Comparison of ENCODE assay signal across 26 mouse cellular contexts in the genomic region with DNA sequence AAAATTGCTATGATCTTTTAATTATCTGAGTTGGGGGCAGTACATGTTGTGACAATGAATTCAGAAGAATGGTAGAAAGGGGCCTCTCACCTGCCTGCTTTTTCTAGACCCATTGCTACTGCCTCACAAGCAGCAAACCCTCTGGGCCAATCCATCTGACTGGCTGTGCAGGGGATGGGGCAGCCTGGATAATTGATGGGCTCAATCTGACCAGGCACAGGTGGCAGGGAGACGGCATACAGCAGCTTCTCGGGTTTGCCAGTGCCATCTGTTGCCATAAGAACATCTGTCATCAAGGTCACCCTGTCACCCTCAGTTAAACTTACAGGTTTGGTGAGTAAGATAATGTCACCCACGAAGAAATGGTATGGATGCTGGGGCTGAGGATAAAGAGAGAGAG.
DNase-seq lines count a peak whose midpoint lies in the region; ATAC-seq and TF ChIP-seq lines count a peak whose summit lies in the region.
"Had no signal": no experiment of that assay in that cellular context is flagged by ENCODE, and none has a peak within 500 bp of the region (broad histone marks: within the 10 kb centered on the region; RNA-seq: fewer than 3 reads in every experiment).

No protein-coding gene starts in this region.

- no peak overlapping the region for H3K4me3 ChIP-seq in forebrain, embryonic 14.5 days (ENCODE audit: low read depth, low read length)
- no peak overlapping the region for H3K4me3 ChIP-seq in forebrain, postnatal 0 days (ENCODE audit: low read depth, low read length)
- H3K4me3 ChIP-seq in forebrain, embryonic 16.5 days (replicated peaks; ENCODE audit: low read length), result no peak overlapping the region
- H3K4me3 ChIP-seq in intestine, embryonic 15.5 days (replicated peaks), result no peak overlapping the region
- H3K4me3 ChIP-seq: heart, adult 2 months; left cerebral cortex, adult 2 months; limb, embryonic 10.5 days; liver, embryonic 15.5 days; midbrain, embryonic 10.5 days had no signal

- no peak for TF ChIP-seq POLR2A in brain, embryonic 14.5 days (IDR thresholded peaks at IDR 0.05; ENCODE audit: borderline replicate concordance, extremely low read depth, insufficient read depth, insufficient read length, poor library complexity, severe bottlenecking)

- no peak overlapping the region for H3K9ac ChIP-seq in forebrain, embryonic 14.5 days (ENCODE audit: low read length)
- H3K9ac ChIP-seq in forebrain, postnatal 0 days, result no peak overlapping the region
- no peak overlapping the region for H3K9ac ChIP-seq in forebrain, embryonic 16.5 days (replicated peaks; ENCODE audit: low read depth, low read length)
- no peak overlapping the region for H3K9ac ChIP-seq in intestine, embryonic 15.5 days
- H3K9ac ChIP-seq: liver, embryonic 15.5 days had no signal

- peak; percentile 50; the same call in 1 of the 2 replicates for ATAC-seq in forebrain, embryonic 14.5 days
- no peak for ATAC-seq in forebrain, postnatal 0 days
- 0 out of 2 replicates have a peak, but pooled peaks have one; percentile 47 for ATAC-seq in forebrain, embryonic 16.5 days
- ATAC-seq in activated CD4-positive, CD25-positive, alpha-beta regulatory T cell, adult 4 months, result no peak
- no peak for ATAC-seq in intestine, embryonic 15.5 days
- ATAC-seq: Patski had no signal

- 44% methylated on average over 3 of the region's 3 CpGs for WGBS in forebrain, embryonic 14.5 days
- WGBS in forebrain, postnatal 0 days, result 48% methylated on average over 3 of the region's 3 CpGs
- WGBS in forebrain, embryonic 16.5 days, result 42% methylated on average over 3 of the region's 3 CpGs
- WGBS in intestine, embryonic 15.5 days, result 49% methylated on average over 3 of the region's 3 CpGs

- no peaks in the 10 kb centered on the region for H3K27me3 ChIP-seq in forebrain, embryonic 14.5 days (replicated peaks; ENCODE audit: control insufficient read depth, insufficient read depth, low read length)
- no peaks in the 10 kb centered on the region for H3K27me3 ChIP-seq in forebrain, postnatal 0 days (ENCODE audit: insufficient read depth, low read length)
- H3K27me3 ChIP-seq in forebrain, embryonic 16.5 days (replicated peaks; ENCODE audit: control insufficient read depth, insufficient read depth, low read length), result no peaks in the 10 kb centered on the region
- no peaks in the 10 kb centered on the region for H3K27me3 ChIP-seq in intestine, embryonic 15.5 days (replicated peaks)
- H3K27me3 ChIP-seq: CH12.LX; liver, embryonic 15.5 days; Patski had no signal

- no peak overlapping the region for H3K4me2 ChIP-seq in forebrain, embryonic 14.5 days (ENCODE audit: low read length)
- H3K4me2 ChIP-seq in forebrain, postnatal 0 days (ENCODE audit: low read depth), result no peak overlapping the region
- H3K4me2 ChIP-seq in forebrain, embryonic 16.5 days (ENCODE audit: low read length), result no peak overlapping the region
- H3K4me2 ChIP-seq in intestine, embryonic 15.5 days (replicated peaks), result no peak overlapping the region
- H3K4me2 ChIP-seq: liver, embryonic 15.5 days had no signal

- no peak for TF ChIP-seq CTCF in forebrain, postnatal 0 days (IDR thresholded peaks at IDR 0.05; ENCODE audit: low read depth)
- TF ChIP-seq CTCF in brain, embryonic 14.5 days (IDR thresholded peaks at IDR 0.05; ENCODE audit: borderline replicate concordance, extremely low read depth, insufficient read depth, insufficient read length), result no peak

- peaks cover under 1% of the 10 kb centered on the region; the same call in 1 of the 2 replicates for H3K4me1 ChIP-seq in forebrain, embryonic 14.5 days (ENCODE audit: control insufficient read depth, insufficient read depth, low read length)
- no peaks in the 10 kb centered on the region for H3K4me1 ChIP-seq in forebrain, postnatal 0 days (ENCODE audit: insufficient read depth)
- H3K4me1 ChIP-seq in forebrain, embryonic 16.5 days (replicated peaks; ENCODE audit: control insufficient read depth, insufficient read depth, low read length), result peaks cover 16% of the 10 kb centered on the region
- no peaks in the 10 kb centered on the region for H3K4me1 ChIP-seq in intestine, embryonic 15.5 days (replicated peaks)
- H3K4me1 ChIP-seq: limb, embryonic 10.5 days; liver, embryonic 15.5 days; midbrain, embryonic 10.5 days had no signal

- H3K36me3 ChIP-seq in forebrain, embryonic 14.5 days (ENCODE audit: control insufficient read depth, insufficient read depth, low read length), result no peaks in the 10 kb centered on the region
- no peaks in the 10 kb centered on the region for H3K36me3 ChIP-seq in forebrain, postnatal 0 days (ENCODE audit: insufficient read depth)
- no peaks in the 10 kb centered on the region for H3K36me3 ChIP-seq in forebrain, embryonic 16.5 days (ENCODE audit: control insufficient read depth, insufficient read depth)
- H3K36me3 ChIP-seq in intestine, embryonic 15.5 days, result no peaks in the 10 kb centered on the region
- H3K36me3 ChIP-seq: G1E; limb, embryonic 10.5 days; liver, embryonic 15.5 days; midbrain, embryonic 10.5 days had no signal

- H3K9me3 ChIP-seq in forebrain, embryonic 14.5 days (replicated peaks; ENCODE audit: control insufficient read depth, low read length), result no peaks in the 10 kb centered on the region
- no peaks in the 10 kb centered on the region for H3K9me3 ChIP-seq in forebrain, postnatal 0 days (ENCODE audit: low read length)
- H3K9me3 ChIP-seq in forebrain, embryonic 16.5 days (ENCODE audit: control insufficient read depth, low read length), result no peaks in the 10 kb centered on the region
- H3K9me3 ChIP-seq in intestine, embryonic 15.5 days, result no peaks in the 10 kb centered on the region
- H3K9me3 ChIP-seq: limb, embryonic 10.5 days; liver, embryonic 15.5 days; midbrain, embryonic 10.5 days had no signal

- H3K27ac ChIP-seq in forebrain, embryonic 14.5 days (ENCODE audit: low read depth, low read length), result no peak overlapping the region
- no peak overlapping the region for H3K27ac ChIP-seq in forebrain, postnatal 0 days (ENCODE audit: low read depth, low read length)
- no peak overlapping the region for H3K27ac ChIP-seq in forebrain, embryonic 16.5 days (ENCODE audit: low read length)
- no peak overlapping the region for H3K27ac ChIP-seq in intestine, embryonic 15.5 days
- H3K27ac ChIP-seq: heart, adult 2 months; kidney, postnatal 0 days; left cerebral cortex, adult 2 months; limb, embryonic 10.5 days; liver, embryonic 15.5 days; macrophage; midbrain, embryonic 10.5 days had no signal

- peak; percentile 50 for DNase-seq in forebrain, embryonic 14.5 days (ENCODE audit: low spot score)
- no peak for DNase-seq in forebrain, postnatal 0 days
- DNase-seq in brain, embryonic 14.5 days (ENCODE audit: low read depth), result peak; percentile 79
- DNase-seq in mesoderm, embryonic 11.5 days (ENCODE audit: low read depth, low spot score), result peak; percentile 28
- DNase-seq: adrenal gland, adult 2 months; B cell, adult 2 months; cerebellum, adult 11-12 months; cerebellum, postnatal 25 days; gastrocnemius, postnatal 36 days; heart, adult 2 months; kidney, adult 18-20 months; liver; thymus, adult 18-20 months; thymus, postnatal 36 days had no signal

Comparison
In these comparisons a context has a peak if more than half of its experiments do, and no peak if none do; other contexts are left out.
1. ATAC-seq: peak in forebrain, embryonic 14.5 days (single experiment) and forebrain, embryonic 16.5 days (single experiment); none in forebrain, postnatal 0 days (single experiment), activated CD4-positive, CD25-positive, alpha-beta regulatory T cell, adult 4 months (single experiment) and intestine, embryonic 15.5 days (single experiment).